Mouse (Mus musculus): Measurements from ENCODE around the gene Stmn3. TPM values are rescaled to one million over a fixed set of nuclear protein-coding genes. Genes with fewer than 3 reads are reported as not detected.

The Stmn3 gene
- total RNA-seq (2014; fragmentation: Nextera tagmentation) (not detected in 2 replicates), total RNA-seq (2017) (not detected in 2 replicates)

- peak; percentile 92 for ATAC-seq (replicated peaks; ENCODE audit: poor library complexity, severe bottlenecking)
Measured at GRCm38 (mm10) chr2:181314080-181314810, at the start of gene Stmn3. Stmn3 (minus strand) TSS chr2:181314500.

GRCm38 (mm10) chr2:181363946-181364345 lies 49.6 kb upstream of the Stmn3 start:
- ATAC-seq (replicated peaks; ENCODE audit: poor library complexity, severe bottlenecking): no peak

- no peak for ATAC-seq (replicated peaks; ENCODE audit: poor library complexity, severe bottlenecking)
Measured at GRCm38 (mm10) chr2:181356780-181357179, 42.5 kb upstream of the Stmn3 start.

- no peak for ATAC-seq (replicated peaks; ENCODE audit: poor library complexity, severe bottlenecking)
Measured at GRCm38 (mm10) chr2:181342766-181343165, 28.5 kb upstream of the Stmn3 start.

GRCm38 (mm10) chr2:181340426-181340825 lies 26.1 kb upstream of the Stmn3 start:
- ATAC-seq (replicated peaks; ENCODE audit: poor library complexity, severe bottlenecking): no peak

- ATAC-seq (replicated peaks; ENCODE audit: poor library complexity, severe bottlenecking): peak; percentile 90
Measured at GRCm38 (mm10) chr2:181334023-181334422, 19.7 kb upstream of the Stmn3 start.

GRCm38 (mm10) chr2:181332542-181332941 lies 18.2 kb upstream of the Stmn3 start:
- ATAC-seq (replicated peaks; ENCODE audit: poor library complexity, severe bottlenecking): no peak

GRCm38 (mm10) chr2:181326098-181326497 lies 11.8 kb upstream of the Stmn3 start:
- no peak for ATAC-seq (replicated peaks; ENCODE audit: poor library complexity, severe bottlenecking)

- no peak for ATAC-seq (replicated peaks; ENCODE audit: poor library complexity, severe bottlenecking)
Measured at GRCm38 (mm10) chr2:181322136-181322535, 7.8 kb upstream of the Stmn3 start.

GRCm38 (mm10) chr2:181320103-181320499 lies 5.8 kb upstream of the Stmn3 start:
- no peak for ATAC-seq (replicated peaks; ENCODE audit: poor library complexity, severe bottlenecking)

- peak; percentile 98 for ATAC-seq (replicated peaks; ENCODE audit: poor library complexity, severe bottlenecking)
Measured at GRCm38 (mm10) chr2:181319248-181320102, 5.2 kb upstream of the Stmn3 start, which contains the start of gene Rtel1. Rtel1 (plus strand) TSS chr2:181319739.

- ATAC-seq (replicated peaks; ENCODE audit: poor library complexity, severe bottlenecking): no peak
Measured at GRCm38 (mm10) chr2:181313344-181314079, 788 bp downstream of the Stmn3 start.

GRCm38 (mm10) chr2:181313006-181313343 lies 1.3 kb downstream of the Stmn3 start:
- ATAC-seq (replicated peaks; ENCODE audit: poor library complexity, severe bottlenecking): no peak

GRCm38 (mm10) chr2:181312435-181312834 lies 1.9 kb downstream of the Stmn3 start:
- ATAC-seq (replicated peaks; ENCODE audit: poor library complexity, severe bottlenecking): no peak

- ATAC-seq (replicated peaks; ENCODE audit: poor library complexity, severe bottlenecking): peak; percentile 77
Measured at GRCm38 (mm10) chr2:181307144-181307804, 7.0 kb downstream of the Stmn3 start.

GRCm38 (mm10) chr2:181304944-181305343 lies 9.4 kb downstream of the Stmn3 start:
- peak; percentile 74 for ATAC-seq (replicated peaks; ENCODE audit: poor library complexity, severe bottlenecking)

- peak; percentile 85 for ATAC-seq (replicated peaks; ENCODE audit: poor library complexity, severe bottlenecking)
Measured at GRCm38 (mm10) chr2:181302041-181302440, 12.3 kb downstream of the Stmn3 start.

- no peak for ATAC-seq (replicated peaks; ENCODE audit: poor library complexity, severe bottlenecking)
Measured at GRCm38 (mm10) chr2:181290937-181291336, 23.4 kb downstream of the Stmn3 start.

GRCm38 (mm10) chr2:181288691-181289090 lies 25.6 kb downstream of the Stmn3 start:
- ATAC-seq (replicated peaks; ENCODE audit: poor library complexity, severe bottlenecking): no peak

- peak; percentile 83 for ATAC-seq (replicated peaks; ENCODE audit: poor library complexity, severe bottlenecking)
Measured at GRCm38 (mm10) chr2:181287958-181288350, 26.3 kb downstream of the Stmn3 start, which contains the start of gene Gmeb2. Gmeb2 (minus strand) TSS chr2:181288035.
